Mouse (Mus musculus) CD4-positive, CD25-positive, alpha-beta regulatory T cell, adult 2 months (primary cell): ENCODE measurements around the gene Socs2.
A peak's percentile ranks its signal among the peaks of the same experiment; 100 is the strongest.

Experiments used
- DNase-seq: peaks from one replicate; pipeline ENCODE4 v3.0.0-alpha.2; 2012; ENCODE audit warnings: low read depth, low spot score

Gene Socs2

DNA sequence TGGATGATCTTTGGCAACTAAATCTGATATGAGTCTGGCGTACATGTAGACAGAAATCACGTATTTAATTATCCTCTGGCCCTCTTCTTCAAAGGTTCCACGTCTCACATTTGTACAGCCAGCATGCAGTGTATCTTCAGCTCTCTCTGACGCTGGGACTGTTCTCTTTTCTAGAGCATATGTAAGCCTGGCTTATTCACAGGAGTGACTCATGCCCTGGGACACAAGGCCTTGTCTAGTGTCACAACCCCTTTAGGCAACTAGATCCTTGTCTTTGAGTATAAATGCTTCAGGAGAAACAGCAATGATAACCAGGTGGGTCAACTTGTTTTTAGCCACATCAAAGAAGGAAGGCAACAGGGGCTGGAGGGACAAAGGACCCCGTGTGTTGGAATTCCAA, 5.7 kb upstream of the Socs2 start:
- no peak for DNase-seq

DNA sequence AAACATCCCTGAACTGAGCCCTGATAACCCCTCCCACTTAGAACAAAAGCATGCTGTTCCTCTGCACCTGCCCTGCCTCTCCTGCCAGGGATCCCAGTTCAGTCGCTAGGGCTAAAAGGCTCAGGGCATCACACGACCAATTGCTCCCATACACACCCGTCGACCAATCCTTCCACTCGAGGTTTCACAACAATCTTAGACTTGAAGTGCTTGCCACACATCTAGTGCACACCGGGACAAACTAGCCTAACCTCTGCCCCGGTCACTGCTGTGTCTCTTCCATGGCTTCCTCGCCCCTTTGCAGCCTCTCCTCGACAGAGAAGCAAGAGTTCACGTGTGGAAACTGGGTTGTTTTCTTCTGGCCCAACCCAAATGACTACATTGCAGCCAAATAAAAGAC, 3.3 kb upstream of the Socs2 start:
- no peak for DNase-seq

DNA sequence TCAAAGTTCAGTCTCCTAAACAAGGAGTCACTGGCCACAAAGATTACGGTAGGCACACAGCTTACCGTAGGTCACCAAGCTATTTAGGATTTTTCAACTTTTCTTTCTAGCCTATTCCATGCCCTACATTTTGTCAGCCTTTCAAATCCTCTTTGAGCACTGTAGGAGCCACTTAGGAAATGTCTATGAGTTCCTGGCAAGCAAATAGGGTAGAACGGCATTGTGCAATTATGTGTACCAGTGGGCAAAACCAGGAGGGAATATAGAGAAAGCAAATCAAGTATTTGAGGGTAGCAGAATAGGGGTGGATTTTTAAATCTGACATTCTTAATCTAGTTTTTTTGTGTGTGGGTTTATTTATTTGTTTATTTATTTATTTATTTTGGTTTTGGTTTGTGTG, 2.7 kb upstream of the Socs2 start:
- DNase-seq, result no peak

DNA sequence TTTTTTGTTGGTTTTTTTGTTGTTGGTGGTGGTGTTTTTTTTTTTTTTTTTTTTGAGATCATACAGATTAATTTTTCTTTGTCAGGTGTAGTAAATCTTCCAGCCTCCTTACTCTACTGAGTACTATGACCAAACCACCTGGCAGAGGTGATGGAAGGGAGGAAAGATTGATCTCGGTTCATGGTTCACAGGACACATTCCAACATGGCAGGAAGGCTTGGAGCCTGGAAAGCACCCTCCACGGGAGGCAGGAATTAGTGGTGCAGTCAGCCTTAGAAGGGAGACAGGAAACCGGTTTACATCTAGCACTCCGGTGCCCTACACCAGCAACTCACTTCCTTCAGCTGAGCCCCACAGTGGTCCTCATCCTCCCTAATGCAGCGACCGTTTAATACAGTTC, 1.7 kb upstream of the Socs2 start:
- peak; percentile 25 for DNase-seq

DNA sequence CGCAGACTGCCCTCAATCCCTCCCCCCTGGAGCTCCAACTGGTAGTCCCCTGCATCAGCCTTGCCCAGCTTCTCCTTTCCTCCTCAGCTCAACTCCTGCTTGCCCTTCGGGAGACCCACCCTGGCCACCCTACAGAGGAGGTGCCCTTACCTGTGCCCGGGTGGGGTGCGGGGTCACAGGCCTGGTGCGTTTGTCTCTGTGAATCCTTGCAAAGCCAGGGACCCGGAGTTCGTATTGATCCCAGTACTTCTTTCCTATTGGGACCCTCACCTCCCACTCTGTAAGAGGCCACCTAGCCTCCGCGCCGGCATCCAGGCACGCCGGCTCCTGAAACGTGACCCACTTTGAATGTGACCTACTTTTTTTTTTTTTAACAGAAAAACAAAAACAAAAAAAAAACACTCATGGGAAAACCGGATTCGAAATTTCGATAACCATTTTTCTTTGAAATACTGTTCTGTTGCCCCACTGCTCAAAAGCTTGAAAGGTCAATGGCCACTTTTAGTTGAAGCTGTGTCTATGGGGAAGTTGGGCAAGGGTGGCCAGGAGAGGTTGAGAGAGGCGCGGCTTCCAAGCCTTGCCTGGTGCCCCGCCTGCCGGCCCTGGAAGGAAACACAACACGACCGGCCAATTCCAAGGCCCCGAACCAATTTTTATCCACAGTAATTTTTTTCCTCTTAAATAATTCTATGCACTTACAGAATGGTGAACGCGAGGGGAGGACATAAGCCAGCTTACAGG, 686 bp upstream of the Socs2 start:
- DNase-seq, result peak; percentile 71

DNA sequence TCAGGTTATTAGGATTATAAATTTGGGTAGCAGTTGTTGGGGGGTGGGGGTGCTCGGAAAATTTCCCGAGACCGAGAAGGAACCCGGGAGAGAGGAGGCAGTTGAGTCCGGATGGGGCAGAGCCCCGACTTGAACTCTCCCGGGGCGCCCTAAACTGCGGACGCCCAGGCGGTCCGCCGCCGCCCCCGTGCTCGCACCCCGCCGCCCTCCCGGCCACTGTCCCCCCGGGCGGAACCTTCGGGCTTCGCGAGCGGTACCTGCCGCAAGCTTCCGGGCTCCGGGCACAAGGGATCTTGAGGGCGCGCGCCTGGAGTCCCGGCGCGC, 657 bp downstream of the Socs2 start:
- no peak for DNase-seq

DNA sequence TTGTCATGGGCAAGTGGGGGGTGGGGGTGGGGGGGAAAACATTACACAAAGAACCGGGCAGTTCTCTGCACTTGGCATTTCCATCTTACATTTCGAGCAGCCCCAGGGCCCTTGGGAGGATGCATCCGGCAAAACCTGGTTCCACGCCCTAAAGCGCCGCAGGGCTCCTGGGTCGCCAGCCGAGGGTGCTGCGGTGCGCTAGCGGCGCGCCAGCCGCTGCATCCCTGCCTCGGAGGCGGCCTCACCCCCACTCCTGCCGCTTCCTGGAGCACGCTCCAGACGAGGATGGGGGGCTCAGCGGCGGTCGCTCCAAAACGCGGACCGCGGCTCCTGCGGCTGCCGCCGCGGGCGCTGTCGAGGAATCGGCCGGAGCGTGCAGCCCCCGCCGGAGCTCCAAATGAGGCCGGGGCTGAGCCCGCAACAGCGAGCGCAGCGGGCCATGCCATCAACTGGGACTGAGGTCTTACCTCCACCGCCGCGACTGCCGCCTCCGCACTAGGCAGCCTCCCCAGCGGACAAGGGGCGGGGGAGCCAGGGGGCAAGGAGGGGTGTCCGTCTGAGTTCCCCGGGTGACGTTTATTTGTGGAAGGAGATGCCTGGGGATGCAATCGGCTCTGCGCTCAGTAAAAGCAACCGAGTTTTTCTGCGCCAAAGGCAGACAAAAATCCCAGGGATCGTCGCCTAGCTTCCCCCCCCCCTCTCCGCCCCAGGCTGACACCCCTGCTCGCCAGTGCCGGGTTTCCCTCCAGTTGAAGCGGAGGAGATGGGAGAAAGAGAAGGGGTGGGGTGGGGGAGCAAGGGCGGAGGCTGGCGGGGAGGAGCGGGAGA, 1.2 kb downstream of the Socs2 start:
- DNase-seq, result peak; percentile 69

DNA sequence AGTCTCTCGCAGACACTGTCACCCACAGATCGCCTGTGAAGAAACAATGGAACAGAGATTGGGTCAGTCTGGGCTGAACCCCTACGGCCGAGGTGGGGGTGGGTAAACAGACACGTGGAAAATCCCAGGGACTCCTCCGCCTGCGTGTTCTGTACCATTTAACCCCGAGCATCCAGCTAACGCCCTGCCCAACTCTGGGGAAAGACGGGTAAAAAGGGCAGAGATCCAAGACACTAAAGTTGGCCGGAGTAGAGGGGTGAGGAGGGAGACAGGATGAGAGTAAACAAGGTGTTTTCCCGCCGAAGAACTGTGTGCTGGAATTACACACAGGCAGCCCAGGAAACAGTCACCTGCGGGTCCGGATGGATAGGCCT, 1.8 kb downstream of the Socs2 start:
- DNase-seq, result no peak

DNA sequence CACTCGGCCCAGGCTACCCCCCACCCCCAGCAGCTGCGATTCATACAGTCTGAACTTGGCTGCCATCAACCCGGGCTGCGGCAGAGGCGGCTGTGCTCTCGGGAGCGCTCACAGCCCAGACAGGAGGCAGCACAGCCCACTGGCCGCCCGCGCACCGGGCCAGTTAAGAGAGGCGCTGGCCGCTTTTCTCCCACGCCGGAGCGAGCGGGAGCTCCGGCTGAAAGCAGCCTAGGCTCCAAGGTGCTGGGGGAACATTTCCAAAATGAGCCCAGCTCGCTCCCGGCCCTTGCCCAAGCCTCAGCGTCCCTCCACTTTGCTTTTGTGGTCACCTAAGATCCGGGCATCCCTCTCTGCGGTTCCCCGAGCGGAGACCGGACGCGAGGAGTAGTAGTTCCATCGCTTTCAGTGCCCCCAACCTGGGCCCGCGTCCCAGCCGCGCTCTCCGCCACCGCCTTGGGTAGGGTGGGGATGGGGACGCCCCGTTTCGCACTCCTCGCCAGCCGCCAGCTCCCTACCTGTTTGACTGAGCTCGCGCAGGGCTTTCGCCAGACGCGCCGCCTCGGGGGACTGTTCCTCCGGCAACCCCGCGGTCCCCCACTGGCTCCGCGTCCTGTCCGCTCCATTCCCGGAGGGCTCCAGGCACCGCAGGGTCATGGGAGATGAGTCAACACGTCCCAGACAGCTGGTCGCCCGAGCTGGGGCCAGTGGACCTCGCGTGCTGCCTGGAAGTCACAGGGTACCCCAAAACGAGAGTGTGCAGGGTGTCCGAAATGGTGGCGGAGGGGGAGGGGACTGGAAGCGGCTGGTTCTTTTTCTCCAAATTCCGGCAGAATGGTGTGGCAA, 2.4 kb downstream of the Socs2 start:
- DNase-seq, result peak; percentile 56

DNA sequence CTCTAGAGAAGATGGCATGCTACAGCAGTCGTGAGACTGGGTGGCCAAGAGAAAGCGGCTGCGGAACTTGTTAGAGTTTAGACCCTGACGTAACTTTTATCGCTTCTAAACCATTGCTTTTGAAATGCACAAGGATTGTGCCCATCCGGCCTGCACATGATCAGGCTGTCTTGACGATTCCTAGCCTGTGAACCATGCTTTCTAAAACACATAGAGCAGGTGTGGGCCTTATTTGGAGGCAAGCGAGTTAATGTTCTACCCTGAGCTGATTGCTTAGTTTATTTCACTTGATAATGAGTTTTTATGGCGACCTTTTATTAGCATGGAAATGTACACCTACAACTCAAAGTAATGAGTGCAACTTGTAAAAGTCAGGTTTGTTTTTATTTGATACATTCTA, 5.8 kb downstream of the Socs2 start:
- no peak for DNase-seq

DNA sequence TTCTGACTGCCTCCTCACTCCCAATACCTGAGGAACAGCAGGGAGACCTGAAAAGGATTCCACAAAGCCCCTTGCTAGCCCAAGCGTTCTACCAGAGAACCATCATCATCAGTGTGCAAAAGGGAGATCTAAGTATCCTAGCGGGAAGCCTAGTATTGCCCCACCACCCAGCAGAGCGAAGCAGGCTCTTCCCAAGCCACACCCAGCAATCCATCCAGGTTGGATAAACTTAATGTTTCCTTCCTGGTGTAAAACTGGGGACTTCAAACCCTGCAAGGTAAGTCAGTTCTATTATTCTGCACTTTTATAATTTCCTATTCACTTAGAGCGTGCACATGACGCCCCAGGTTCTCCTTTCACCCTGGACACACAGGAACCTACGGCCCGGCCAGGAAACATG, 6.3 kb downstream of the Socs2 start:
- no peak for DNase-seq

DNA sequence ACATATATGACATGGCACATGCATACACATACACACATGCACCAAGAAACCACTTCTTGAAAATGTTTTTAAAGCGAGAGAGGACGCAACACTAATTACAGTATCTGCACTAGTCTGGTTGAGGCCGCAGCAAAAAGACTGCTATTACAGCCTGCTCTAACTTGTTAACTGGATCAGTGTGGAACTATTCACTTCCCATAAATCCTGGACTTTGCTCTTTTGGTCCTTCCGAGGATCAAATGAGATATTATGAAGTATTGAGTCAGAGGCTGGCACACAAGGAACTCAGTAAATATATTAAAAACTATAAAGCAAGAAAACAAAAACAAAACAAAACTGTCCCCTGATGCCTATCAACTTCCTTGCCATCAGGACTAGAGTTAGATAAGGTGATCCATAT, 6.8 kb downstream of the Socs2 start:
- no peak for DNase-seq

DNA sequence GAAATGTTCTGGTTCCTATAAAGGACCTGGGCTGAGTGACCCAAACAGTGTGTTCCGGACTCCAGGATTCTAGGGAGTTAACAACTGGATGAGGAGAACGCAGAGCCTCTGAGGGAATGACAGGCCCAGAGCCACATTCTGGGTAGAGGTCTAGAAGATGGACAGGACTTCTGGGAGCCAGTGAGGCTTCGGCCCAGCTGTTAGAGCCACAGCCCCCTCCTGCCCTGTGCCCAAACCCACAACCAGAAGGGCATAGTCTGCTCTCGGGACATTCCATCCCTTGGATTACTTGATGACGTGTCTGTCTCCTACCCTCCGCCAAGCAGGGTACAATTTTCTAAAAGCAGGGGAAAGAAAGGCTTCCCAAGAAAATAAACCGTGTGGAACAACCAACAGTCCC, 7.8 kb downstream of the Socs2 start:
- no peak for DNase-seq

DNA sequence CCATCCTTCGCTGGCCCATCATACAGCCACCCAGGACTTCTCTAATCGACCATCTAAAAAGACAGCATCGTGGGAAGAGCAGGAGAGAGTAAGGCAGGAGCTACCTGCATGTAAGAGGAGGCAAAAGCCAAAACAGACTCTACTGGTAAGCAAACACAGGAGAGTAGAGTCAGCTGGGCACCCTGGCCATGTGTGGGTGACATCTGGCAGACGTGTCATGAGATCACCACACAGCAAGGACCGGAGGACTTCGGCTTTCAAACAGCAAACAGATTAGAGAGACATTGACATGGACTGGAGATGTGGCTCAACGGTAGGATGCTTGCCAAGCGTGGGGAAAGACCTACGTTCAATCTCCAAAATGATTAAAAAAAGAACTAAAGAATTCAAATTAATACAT, 8.5 kb downstream of the Socs2 start:
- DNase-seq, result no peak

DNA sequence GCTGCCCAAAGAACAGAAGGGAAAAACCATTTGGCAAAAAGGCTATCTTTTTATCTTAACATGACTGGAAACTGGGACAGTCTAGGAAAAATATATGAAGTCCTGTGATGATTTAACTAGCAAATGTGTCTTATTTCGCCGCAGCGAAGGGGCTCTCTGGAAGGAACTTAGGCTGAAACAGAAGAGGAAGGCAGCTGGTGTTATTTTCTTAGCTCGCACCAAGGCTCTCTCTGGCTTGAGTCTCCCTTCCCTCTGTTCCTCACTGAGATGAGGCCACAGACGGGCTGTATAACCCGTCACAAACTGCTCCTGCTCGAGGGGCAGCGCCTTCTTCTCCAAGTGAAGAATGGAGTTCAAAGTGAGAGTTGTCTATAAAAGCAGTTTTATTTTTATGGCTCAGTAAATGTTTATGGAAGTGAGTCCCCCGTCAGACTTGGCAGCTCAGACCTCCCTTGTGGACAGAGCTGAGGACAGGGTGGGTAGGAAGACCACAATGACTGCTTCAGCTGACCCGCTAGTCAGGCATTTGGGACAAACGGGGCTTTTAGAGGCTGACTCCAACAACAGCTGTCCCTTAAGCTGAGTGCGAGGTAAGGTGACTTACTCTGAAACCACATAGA, 9.3 kb downstream of the Socs2 start:
- DNase-seq, result no peak

DNA sequence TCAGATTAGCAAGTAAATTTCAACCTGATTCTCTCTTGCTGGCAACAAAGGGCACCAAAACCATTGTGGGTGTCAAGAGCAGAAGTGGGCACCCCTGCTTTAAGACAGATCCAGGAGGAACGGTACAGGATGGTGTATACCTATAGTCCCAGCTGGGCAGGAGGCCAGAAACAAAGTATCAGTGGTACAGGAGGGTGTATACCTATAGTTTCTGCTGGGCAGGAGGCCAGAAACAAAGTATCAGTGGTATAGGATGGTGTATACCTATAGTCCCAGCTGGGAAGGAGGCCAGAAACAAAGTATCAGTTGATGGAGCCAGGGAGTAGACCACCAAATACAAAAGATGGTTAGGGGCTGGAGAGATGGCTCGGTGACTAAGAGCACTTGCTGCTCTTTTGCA, 12.2 kb downstream of the Socs2 start:
- DNase-seq, result no peak

DNA sequence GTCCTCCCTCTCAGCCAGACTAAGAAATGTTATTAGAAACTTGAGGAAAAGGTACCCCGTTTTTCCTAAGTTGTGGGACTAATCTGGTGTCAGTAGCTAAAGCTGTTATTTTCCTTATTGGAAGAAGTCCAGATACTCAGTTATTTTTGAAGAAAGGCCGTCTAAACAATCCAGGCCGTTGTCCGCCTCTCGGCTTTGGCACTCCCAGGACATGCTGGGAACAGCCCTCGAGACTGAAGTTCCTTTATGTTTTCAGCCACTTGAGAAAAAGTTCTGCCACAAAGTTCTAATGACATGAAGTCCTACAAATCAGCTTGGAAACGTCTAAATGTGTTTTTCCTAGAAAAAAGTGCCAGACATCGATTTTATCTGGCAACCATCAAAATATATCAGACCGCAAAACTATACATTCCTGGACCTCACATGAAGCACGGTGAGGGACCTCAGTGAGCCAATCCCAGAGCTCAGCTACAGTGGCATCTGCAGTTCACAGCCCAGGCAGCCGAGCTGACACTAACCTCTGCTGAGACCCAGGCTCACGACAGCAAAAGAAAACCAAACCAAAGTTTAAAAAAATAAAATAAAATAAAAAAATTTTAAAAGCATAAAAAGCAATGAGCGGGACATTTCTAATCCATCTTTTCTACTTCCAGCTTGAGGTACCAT, 17.2 kb downstream of the Socs2 start:
- DNase-seq, result no peak

DNA sequence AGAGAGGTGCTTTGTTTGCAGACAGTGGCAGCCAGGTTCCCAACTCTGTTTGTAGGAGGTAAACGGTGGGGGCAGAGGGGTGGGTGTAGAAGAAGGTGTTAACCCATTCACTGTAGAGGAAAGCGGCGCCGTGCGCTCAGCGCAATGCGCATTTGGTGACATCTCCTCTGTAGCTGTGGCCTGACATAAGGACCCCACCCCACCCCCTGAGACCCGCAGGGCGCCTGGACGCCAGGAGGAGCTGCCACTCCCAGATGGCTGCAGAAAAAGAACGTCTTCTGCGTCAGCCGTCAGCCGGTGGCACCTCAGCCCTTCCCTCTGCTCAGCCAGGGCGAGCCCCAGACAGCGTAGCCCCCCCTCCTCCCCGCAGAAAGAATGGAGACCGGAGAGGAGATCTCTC, 18.5 kb downstream of the Socs2 start:
- no peak for DNase-seq

DNA sequence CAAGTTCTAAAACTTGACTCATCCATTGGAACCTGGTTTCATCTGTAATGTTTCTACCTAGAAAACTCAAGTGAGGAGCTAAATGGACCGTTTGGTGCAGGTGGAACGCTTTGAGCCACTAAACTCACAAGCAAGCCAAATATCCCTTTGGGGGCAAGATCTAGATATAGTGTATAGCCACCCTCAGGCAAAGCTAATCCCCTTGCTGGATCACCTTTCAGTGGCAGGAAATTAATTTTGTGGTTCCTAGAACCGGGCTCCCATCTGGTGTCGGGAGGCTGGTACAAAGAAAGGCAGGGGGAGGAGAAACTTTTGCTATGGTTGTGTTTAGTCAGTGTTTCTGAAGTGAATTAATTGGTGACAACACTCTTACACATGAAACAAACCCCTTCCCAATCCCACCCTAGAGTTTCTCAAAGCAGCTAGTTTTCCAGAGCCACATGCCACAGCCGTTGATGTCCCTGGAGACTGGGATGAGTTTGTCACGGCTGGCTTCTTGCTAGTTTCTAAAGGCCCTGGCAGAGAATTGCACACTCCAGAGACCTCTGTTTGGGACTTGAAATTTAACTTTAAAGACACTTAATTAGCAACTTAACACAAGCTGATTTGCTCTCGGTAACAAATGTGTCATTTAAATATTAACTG, 19.7 kb downstream of the Socs2 start:
- no peak for DNase-seq

DNA sequence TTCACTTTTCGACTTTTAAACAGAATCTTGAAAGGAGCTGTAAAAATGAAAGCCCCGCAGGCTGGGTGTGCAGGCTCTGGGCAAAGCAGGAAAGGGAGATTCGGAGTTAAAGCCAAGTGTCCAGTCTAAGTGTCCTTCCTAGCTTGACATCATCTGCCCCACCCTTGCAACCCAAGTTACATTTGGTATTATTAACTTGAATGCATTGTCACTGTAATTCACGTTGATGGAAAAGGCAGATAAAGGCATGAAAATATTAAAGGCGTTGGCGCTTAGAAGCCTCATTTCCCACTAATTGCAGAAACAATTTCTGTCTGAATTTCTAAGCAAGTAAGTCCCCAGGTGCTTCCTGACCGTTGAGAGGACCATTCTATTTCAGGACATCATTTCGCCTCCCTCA, 20.6 kb downstream of the Socs2 start:
- no peak for DNase-seq
